Mouse (Mus musculus): ENCODE measurements at regions not wholly inside any gene's neighbourhood (a gene's known extent, or its start where the extent isn't known, plus 50 kb on each side); places are given as distances from the start of the nearest gene placed in this dataset.

DNA sequence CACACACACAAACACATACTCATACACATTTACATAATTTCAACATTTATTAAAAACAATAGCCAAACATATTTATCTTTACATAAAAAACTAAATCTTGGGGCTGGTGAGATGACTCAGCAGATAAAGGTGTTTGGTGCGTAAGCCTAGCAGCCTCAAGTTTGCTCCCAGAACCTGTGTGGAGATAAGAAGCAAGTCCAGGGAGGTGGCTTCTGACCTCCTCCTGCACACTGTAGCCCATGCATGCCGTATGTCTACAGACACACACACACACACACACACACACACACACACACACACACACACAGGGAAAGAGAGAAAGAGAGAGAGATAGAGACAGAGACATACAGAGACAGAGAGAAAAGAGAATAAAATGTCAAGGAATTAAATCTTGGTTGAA lies 401.1 kb downstream of the Klf5 start:
- H3K4me2 ChIP-seq: no peak overlapping the region
- no peaks in the 10 kb centered on the region for H3K36me3 ChIP-seq
- H3K4me1 ChIP-seq: no peaks in the 10 kb centered on the region
- no peak overlapping the region for H3K27ac ChIP-seq
- ATAC-seq (ENCODE audit: borderline replicate concordance, extremely low read depth, low FRiP score, low TSS enrichment): no peak
- H3K27me3 ChIP-seq: no peaks in the 10 kb centered on the region
- H3K4me3 ChIP-seq: no peak overlapping the region
- H3K9ac ChIP-seq: no peak overlapping the region
- WGBS: 62% methylated on average over 2 of the region's 2 CpGs
- H3K9me3 ChIP-seq: no peaks in the 10 kb centered on the region

DNA sequence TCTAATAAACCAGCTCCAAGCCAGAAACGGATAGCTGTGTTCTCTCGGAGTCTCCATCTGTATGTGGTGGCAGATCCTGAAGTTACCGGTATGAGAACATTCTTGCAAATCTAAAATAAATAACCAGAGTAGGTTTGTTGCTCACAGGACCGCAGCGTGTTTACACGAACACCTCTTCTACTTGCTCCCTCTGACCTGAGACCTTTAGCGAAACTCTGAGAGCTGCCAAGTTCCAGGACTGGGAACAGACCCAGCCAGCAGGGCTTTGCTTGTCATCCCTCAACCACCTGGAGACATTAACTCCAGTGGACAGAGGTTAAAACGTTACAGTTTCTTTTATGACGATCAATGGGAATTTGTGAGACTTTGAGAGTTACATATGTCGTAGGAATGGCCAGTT lies 407.5 kb downstream of the Klf5 start:
- no peak overlapping the region for H3K4me3 ChIP-seq
- peak; percentile 57; the same call in 1 of the 2 replicates for ATAC-seq (ENCODE audit: borderline replicate concordance, extremely low read depth, low FRiP score, low TSS enrichment)
- H3K27me3 ChIP-seq: no peaks in the 10 kb centered on the region
- H3K4me1 ChIP-seq: peaks cover 7% of the 10 kb centered on the region; the same call in 1 of the 2 replicates
- H3K9ac ChIP-seq: no peak overlapping the region
- H3K9me3 ChIP-seq: no peaks in the 10 kb centered on the region
- H3K27ac ChIP-seq: peak overlapping the region; percentile 20
- no peaks in the 10 kb centered on the region for H3K36me3 ChIP-seq
- 25% methylated on average over 10 of the region's 10 CpGs for WGBS
- H3K4me2 ChIP-seq: no peak overlapping the region

DNA sequence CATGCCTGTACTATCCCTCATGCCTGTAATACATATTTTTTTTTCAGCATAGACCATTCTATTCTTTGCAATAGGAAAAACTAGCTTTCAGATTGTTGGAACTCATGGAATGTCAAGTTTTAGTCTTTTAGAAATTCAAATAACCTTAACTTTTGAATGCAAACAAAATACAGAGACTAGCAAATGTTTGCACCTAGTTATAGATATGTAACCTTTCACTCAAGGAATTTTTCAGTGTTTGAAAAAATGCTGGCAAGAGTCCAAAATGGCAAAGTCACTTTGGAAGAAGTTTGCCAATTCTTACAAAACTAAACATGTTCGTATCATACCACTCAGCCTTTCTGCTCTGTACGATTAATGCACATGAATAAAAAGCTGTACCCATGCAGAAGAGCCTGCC lies 409.6 kb downstream of the Klf5 start:
- no peak overlapping the region for H3K4me3 ChIP-seq
- no peaks in the 10 kb centered on the region for H3K36me3 ChIP-seq
- peak overlapping the region; percentile 50; the same call in 1 of the 2 replicates for H3K27ac ChIP-seq
- H3K9me3 ChIP-seq: no peaks in the 10 kb centered on the region
- no peak overlapping the region for H3K9ac ChIP-seq
- H3K27me3 ChIP-seq: no peaks in the 10 kb centered on the region
- H3K4me1 ChIP-seq: peaks cover 7% of the 10 kb centered on the region
- H3K4me2 ChIP-seq: no peak overlapping the region
- ATAC-seq (ENCODE audit: borderline replicate concordance, extremely low read depth, low FRiP score, low TSS enrichment): no peak; the same call in 1 of the 2 replicates
- 17% methylated on average over 2 of the region's 2 CpGs for WGBS

DNA sequence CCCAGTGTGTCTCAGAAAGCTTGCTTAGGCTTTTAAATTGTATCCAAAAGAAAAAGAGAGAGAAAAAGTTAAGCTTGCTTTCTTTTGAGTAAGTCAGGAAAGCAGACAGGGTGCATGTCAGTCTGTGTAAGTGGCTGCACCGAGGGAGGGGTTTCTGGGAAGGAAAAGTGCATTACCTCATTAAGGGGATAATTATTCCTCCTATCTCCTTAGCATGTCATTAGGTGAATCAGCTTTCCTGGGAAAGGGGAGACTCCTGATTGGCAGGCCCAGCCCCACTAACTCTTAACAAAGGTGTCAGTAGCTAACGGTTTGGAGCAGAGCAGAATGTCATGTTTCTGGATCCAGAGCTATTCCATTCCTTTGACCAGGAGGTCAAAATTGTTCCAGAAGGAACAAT lies 411.3 kb downstream of the Klf5 start:
- 57% methylated on average over 2 of the region's 2 CpGs for WGBS
- peaks cover 7% of the 10 kb centered on the region for H3K4me1 ChIP-seq
- ATAC-seq (ENCODE audit: borderline replicate concordance, extremely low read depth, low FRiP score, low TSS enrichment): no peak

DNA sequence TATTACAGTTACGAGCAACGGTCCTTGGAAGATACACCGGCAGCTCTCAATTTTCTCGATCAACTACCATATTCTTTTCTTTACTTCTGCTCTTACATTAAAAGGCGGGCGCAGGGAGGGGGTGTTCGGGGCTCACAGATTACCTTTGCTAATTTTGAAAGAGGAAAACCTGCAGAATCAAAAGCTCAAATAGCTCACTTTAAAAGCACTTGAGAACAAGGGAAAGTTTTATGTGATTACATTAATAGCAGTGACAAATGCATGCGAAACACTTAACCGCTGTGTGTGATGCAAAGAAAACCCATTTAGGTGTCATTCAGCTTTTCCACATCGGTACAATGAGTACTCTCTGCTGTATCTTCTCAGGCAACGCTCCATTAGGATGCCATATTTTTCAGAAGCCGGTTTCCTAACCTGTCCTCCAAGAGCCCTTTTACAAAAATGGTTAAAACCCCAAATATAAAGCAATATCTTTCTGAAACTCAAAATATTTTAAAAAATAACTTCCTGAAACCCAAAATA lies 412.2 kb downstream of the Klf5 start:
- WGBS: 76% methylated on average over 12 of the region's 12 CpGs
- H3K36me3 ChIP-seq: no peaks in the 10 kb centered on the region
- H3K27me3 ChIP-seq: no peaks in the 10 kb centered on the region
- no peak overlapping the region for H3K9ac ChIP-seq
- peaks cover 3% of the 10 kb centered on the region for H3K4me1 ChIP-seq
- no peak overlapping the region for H3K4me2 ChIP-seq
- no peak for ATAC-seq (ENCODE audit: borderline replicate concordance, extremely low read depth, low FRiP score, low TSS enrichment)
- no peak overlapping the region for H3K4me3 ChIP-seq
- no peak overlapping the region for H3K27ac ChIP-seq
- no peaks in the 10 kb centered on the region for H3K9me3 ChIP-seq

More for the DNA sequence above, 411.3 kb downstream of the Klf5 start:
- Histone ChIP-seq H3K27ac (no peak overlapping the region), H3K4me2 (no peak overlapping the region), H3K4me3 (no peak overlapping the region), H3K27me3 (no peaks in the 10 kb centered on the region), H3K9me3 (no peaks in the 10 kb centered on the region), H3K36me3 (no peaks in the 10 kb centered on the region), H3K9ac (no peak overlapping the region)

DNA sequence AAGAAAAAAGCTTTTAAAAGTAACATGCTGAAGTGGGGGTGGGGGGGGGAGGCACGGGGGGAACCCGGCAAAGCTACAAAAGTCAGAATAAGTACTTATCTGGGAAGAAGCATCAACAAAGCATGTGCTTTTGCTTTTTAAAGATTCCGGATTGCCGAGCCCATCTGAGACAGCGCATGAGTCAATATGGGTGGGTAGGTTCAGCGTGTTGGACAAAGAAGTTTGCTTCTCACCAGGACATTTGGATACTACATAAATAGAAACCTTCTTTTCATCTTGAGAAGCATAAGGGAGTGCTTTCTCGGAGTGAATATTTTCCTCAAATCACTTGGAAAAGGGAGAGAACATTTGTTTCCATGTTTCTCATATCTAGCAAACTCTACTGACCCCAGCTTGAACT lies 414.1 kb downstream of the Klf5 start:
- no peaks in the 10 kb centered on the region for H3K9me3 ChIP-seq
- no peak overlapping the region for H3K27ac ChIP-seq

DNA sequence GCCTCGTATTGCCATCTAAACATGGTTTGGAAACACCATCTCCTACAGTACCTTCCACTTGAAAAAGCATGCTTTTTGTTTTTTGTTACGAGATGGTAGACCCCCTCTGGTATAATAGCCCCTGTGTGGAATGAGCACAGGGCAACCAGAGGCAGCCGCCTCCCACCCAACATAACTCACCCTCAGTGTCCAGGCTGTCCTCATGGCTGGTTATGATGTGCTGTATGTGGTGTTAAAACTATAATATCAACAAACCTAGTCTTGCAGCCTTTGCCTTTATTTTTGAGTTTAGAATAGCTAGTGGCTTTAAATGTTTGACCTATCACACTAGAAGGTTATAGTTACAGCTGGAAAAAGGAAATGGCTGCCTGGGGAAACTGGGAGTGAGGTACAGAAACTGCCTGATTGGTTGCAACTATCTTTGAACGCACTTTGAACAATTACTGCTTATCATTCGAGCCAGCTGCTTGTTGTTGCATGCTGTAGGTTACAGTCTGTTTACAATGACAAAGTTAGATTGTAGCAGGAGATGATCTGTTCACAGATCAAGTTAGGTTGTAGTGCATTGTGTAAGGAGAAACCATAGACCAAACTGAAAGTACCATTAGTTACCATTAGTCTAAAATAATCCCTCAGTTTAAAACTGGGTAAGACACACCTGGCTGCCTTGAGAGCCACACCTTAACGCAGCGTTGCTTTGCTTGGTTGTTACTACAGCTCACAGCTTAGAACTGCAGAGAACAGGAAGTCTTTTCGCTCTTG lies 414.8 kb downstream of the Klf5 start:
- H3K4me1 ChIP-seq: peaks cover 2% of the 10 kb centered on the region
- H3K9me3 ChIP-seq: no peaks in the 10 kb centered on the region
- no peak overlapping the region for H3K4me3 ChIP-seq
- 70% methylated on average over 8 of the region's 8 CpGs for WGBS
- no peak overlapping the region for H3K27ac ChIP-seq
- no peak for ATAC-seq (ENCODE audit: borderline replicate concordance, extremely low read depth, low FRiP score, low TSS enrichment)
- no peaks in the 10 kb centered on the region for H3K27me3 ChIP-seq
- H3K36me3 ChIP-seq: no peaks in the 10 kb centered on the region
- H3K9ac ChIP-seq: no peak overlapping the region
- no peak overlapping the region for H3K4me2 ChIP-seq

More for the DNA sequence above, 414.1 kb downstream of the Klf5 start:
- WGBS: 59% methylated on average over 7 of the region's 7 CpGs
- no peaks in the 10 kb centered on the region for H3K36me3 ChIP-seq
- no peaks in the 10 kb centered on the region for H3K27me3 ChIP-seq
- no peak for ATAC-seq (ENCODE audit: borderline replicate concordance, extremely low read depth, low FRiP score, low TSS enrichment)
- no peak overlapping the region for H3K4me3 ChIP-seq
- peaks cover 3% of the 10 kb centered on the region for H3K4me1 ChIP-seq
- H3K4me2 ChIP-seq: no peak overlapping the region
- no peak overlapping the region for H3K9ac ChIP-seq

DNA sequence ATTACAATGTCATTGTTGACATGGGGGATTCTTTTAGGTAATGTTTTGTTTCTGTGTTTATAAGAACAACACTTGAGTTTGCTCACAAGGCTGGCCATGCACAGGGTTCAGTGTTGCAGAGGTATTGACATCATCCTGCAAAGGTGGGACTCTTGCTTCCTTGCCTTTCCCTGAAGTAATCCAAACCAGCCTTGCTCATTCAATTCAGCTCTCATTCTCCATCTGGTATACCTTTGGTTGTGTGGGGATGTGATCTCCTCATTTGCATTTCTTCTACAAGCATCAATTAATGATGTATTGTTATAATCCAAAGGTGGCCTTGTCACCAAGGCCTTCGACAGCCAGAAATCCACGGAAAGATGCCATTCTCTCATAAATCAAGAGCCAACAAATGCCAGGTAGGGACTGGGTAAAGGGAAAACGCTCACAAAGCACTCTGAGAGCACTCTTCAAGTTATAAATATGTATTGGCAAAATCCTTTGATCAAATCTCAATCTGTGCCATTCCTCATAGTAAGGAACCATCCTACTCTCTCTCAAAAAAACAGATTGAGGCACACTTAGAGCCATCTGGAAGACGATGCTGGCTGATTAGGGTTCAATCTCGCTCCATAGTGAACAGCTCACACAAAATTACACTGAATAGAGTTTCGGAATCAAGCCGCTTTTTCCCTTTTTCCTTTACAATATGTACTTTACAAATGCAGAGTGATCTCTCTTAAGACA lies 435.1 kb downstream of the Klf5 start:
- Histone ChIP-seq H3K27ac (no peak overlapping the region), H3K9me3 (no peaks in the 10 kb centered on the region), H3K36me3 (no peaks in the 10 kb centered on the region), H3K4me2 (no peak overlapping the region), H3K27me3 (no peaks in the 10 kb centered on the region), H3K4me3 (no peak overlapping the region), H3K9ac (no peak overlapping the region), H3K4me1 (no peaks in the 10 kb centered on the region)
- 81% methylated on average over 7 of the region's 7 CpGs for WGBS
- ATAC-seq (ENCODE audit: borderline replicate concordance, extremely low read depth, low FRiP score, low TSS enrichment): no peak

DNA sequence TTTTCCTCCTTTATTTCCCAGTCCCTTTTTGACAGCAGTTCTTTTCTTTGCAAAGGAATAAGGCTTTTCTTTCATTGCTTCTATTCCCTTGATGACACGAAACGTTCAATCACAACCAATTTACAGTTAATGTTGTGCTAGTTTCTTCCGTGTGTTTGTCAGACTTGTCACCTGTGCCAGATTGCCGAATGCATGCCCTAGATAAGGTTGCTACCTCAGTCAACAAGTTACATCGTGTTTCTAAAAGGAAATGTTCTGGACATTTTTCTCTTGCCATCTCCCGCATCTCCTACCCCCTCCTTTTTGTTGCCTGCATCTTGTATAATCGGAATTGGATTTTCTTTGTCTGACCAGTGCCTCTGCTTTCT lies 435.7 kb downstream of the Klf5 start:
- Histone ChIP-seq H3K4me1 (no peaks in the 10 kb centered on the region), H3K4me3 (no peak overlapping the region), H3K36me3 (no peaks in the 10 kb centered on the region), H3K9me3 (no peaks in the 10 kb centered on the region), H3K27ac (no peak overlapping the region), H3K4me2 (no peak overlapping the region), H3K27me3 (no peaks in the 10 kb centered on the region), H3K9ac (no peak overlapping the region)
- ATAC-seq (ENCODE audit: borderline replicate concordance, extremely low read depth, low FRiP score, low TSS enrichment): no peak
- WGBS: 84% methylated on average over 7 of the region's 7 CpGs

DNA sequence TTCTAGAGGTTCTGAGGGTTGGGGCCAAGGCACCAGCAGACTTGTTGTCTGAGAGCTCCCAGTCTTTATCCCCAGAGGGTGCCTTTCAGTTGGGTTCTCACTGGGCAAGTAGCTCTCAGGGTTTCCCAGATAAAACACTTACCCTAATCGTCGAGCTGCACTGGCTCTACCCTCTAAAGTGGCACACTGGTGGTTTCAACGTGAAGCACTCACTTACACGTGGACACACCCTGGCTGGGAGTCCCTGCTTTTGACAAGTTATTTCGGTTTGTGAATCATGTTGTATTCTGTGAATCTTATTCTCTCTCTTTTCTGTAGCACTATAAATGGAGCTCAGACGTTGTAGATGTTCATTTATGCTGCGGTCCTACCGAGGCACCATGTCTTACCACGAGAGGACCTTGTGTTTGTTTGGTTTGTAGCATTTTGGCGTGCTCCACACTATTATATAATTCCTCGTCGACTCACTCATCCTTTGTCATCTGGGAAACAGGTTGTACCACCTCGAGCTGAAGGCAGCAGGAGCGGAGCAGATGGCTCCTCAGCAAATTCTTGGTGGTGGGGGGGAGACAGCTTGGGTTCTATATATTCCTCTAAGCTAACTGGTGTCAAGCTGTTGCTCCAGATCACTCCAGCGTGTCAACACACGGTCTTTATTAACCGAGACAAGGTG lies 445.3 kb downstream of the Klf5 start:
- Histone ChIP-seq H3K4me3 (no peak overlapping the region), H3K9ac (no peak overlapping the region), H3K4me2 (no peak overlapping the region), H3K36me3 (no peaks in the 10 kb centered on the region), H3K27ac (no peak overlapping the region), H3K9me3 (no peaks in the 10 kb centered on the region), H3K4me1 (no peaks in the 10 kb centered on the region), H3K27me3 (no peaks in the 10 kb centered on the region)
- no peak for ATAC-seq (ENCODE audit: borderline replicate concordance, extremely low read depth, low FRiP score, low TSS enrichment)
- WGBS: 73% methylated on average over 17 of the region's 17 CpGs

DNA sequence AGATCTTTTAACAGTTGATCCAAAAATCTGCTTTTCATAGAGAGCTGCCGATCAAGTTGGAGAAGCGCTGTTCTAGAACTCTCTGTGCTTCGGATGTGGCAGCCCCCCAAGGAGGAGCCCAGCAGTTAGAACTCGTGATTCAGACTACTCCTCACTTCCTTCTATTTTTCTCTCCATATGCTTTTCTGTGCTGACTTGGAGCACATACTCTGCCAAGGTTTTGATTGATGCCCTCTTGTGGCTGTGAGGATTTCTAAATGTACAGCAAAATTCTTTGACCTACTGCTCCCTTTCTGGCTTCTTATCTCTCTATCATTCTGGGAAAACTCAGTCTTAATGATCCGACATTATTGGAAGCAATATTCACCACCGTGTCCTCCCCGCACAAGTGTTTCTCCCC lies 446.7 kb downstream of the Klf5 start:
- no peaks in the 10 kb centered on the region for H3K36me3 ChIP-seq
- H3K4me3 ChIP-seq: no peak overlapping the region
- H3K27me3 ChIP-seq: no peaks in the 10 kb centered on the region
- 57% methylated on average over 7 of the region's 7 CpGs for WGBS
- ATAC-seq (ENCODE audit: borderline replicate concordance, extremely low read depth, low FRiP score, low TSS enrichment): no peak
- no peaks in the 10 kb centered on the region for H3K4me1 ChIP-seq
- H3K27ac ChIP-seq: no peak overlapping the region
- H3K9me3 ChIP-seq: no peaks in the 10 kb centered on the region
- H3K9ac ChIP-seq: no peak overlapping the region
- H3K4me2 ChIP-seq: no peak overlapping the region

DNA sequence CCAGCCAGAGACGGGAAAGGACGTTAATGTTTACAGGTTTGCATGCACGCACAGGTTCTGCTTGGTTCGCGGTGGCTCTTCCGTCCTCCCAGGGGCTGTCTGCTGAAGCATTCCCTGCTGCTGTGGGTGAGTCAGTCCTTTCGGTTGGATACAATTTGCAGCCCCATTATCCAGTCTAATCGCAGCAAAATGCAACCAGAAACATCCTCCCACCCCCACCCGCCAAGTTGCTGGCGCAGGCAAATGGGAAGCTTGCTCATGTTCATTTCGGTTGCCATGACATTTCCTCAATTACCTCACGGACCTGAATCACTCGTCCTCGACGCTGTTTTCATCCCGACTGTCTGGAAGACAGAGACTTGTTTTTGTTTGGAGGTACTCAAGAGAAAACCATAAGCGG lies 449.7 kb downstream of the Klf5 start:
- Histone ChIP-seq H3K36me3 (no peaks in the 10 kb centered on the region), H3K9ac (no peak overlapping the region), H3K27me3 (no peaks in the 10 kb centered on the region), H3K9me3 (no peaks in the 10 kb centered on the region), H3K27ac (no peak overlapping the region), H3K4me3 (no peak overlapping the region), H3K4me1 (no peaks in the 10 kb centered on the region), H3K4me2 (no peak overlapping the region)
- 83% methylated on average over 17 of the region's 17 CpGs for WGBS
- no peak for ATAC-seq (ENCODE audit: borderline replicate concordance, extremely low read depth, low FRiP score, low TSS enrichment)
